Comparison of ENCODE assay signal across 7 mouse cellular contexts in the genomic region with DNA sequence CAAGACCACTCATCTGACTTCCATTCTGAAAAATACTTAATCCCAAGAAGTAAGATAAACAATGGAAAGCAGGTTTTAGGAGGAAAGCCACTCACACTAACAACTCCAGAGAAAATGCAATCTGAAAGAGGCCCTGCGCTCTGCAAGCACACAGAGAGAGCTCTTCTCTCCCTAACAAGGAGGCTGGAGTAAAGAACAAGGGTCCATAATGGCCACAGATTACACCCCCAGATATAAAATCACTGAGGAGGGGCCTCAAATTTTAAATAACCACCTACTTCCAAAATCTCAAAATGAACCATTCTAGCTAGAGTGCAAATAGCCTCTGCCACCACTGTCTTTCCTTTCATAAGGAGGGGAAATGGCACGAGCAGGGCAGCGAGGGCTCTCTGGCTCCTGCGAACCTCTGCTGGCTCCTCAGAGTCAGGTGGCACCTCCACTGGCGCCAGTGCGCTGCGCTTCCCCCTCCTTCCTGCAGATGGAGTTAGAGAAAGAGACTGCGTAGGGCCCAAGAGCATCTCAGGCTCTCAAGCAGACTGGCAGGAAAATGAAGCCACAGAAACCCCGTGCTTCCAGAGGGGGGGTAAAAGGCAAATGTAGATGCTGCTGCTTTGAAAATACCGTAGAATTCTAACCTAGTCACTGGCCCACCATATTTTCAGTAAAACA. TPM values are rescaled to one million over a fixed set of nuclear protein-coding genes. Genes with fewer than 3 reads are reported as not detected.
A peak's percentile ranks its signal among the peaks of the same experiment; 100 is the strongest.
DNase-seq lines count a peak whose midpoint lies in the region; TF ChIP-seq lines count a peak whose summit lies in the region.

No protein-coding gene starts in this region.

- H3K36me3 ChIP-seq in heart, adult 2 months (ENCODE audit: control insufficient read depth, insufficient read depth, low read length): no peaks in the 10 kb centered on the region
- no peaks in the 10 kb centered on the region for H3K36me3 ChIP-seq in midbrain, embryonic 10.5 days

- 0 out of 2 replicates have a peak overlapping the region, but pooled peaks have one; percentile 15 for H3K27ac ChIP-seq in heart, adult 2 months
- no peak overlapping the region for H3K27ac ChIP-seq in midbrain, embryonic 10.5 days (replicated peaks)

- 32% methylated on average over 10 of the region's 10 CpGs for WGBS in heart, adult 2 months
- 33% methylated on average over 10 of the region's 10 CpGs for WGBS in midbrain, embryonic 10.5 days

- H3K4me1 ChIP-seq in heart, adult 2 months (ENCODE audit: control insufficient read depth, insufficient read depth, low read length): no peaks in the 10 kb centered on the region
- peaks cover 24% of the 10 kb centered on the region for H3K4me1 ChIP-seq in midbrain, embryonic 10.5 days

- intact Hi-C loops in heart, adult 2 months (cut with DNase I): loop anchor here (2.0 to 5.0 kb wide), 2 partner anchors 51 to 356 kb away; partner anchors contain the start of gene Bbx
- intact Hi-C loops in left cerebral cortex, postnatal 4 days (cut with DNase I): no loop called here

- H3K9ac ChIP-seq in heart, adult 2 months (ENCODE audit: low read depth, low read length): no peak overlapping the region

- peak; percentile 84 for TF ChIP-seq CTCF in heart, adult 2 months (IDR thresholded peaks at IDR 0.05)

- no peak for TF ChIP-seq POLR2A in heart, adult 2 months (IDR thresholded peaks at IDR 0.05; ENCODE audit: insufficient read depth, low read depth, low read length)

- peak; percentile 53 for DNase-seq in adrenal gland, adult 8-10 months
- peak; percentile 78 for DNase-seq in embryo, embryonic 10 days (ENCODE audit: low spot score)
- peak; percentile 61 to 72 for DNase-seq in heart, adult 2 months
- peak; percentile 69 for DNase-seq in kidney, adult 18-20 months
- DNase-seq in left cerebral cortex, postnatal 4 days: peak; percentile 69
- DNase-seq in midbrain, embryonic 10.5 days (ENCODE audit: low spot score): peak; percentile 62
- DNase-seq in spleen, adult 12 weeks (ENCODE audit: low spot score): peak; percentile 14

- H3K27me3 ChIP-seq in heart, adult 2 months (ENCODE audit: control insufficient read depth, insufficient read depth, low read length): no peaks in the 10 kb centered on the region
- peaks cover 55% of the 10 kb centered on the region for H3K27me3 ChIP-seq in midbrain, embryonic 10.5 days (ENCODE audit: low read depth, poor library complexity, severe bottlenecking)

- TF ChIP-seq EP300 in heart, adult 2 months (IDR thresholded peaks at IDR 0.05; ENCODE audit: insufficient read depth, low read depth, low read length): no peak

- H3K9me3 ChIP-seq in midbrain, embryonic 10.5 days (replicated peaks): no peaks in the 10 kb centered on the region

- peak overlapping the region; percentile 21; the same call in 1 of the 2 replicates for H3K4me3 ChIP-seq in heart, adult 2 months
- H3K4me3 ChIP-seq in midbrain, embryonic 10.5 days: peak overlapping the region; percentile 28

- no peaks in the 10 kb centered on the region for H3K79me2 ChIP-seq in heart, adult 2 months (replicated peaks; ENCODE audit: control insufficient read depth, insufficient read depth, low read length)

RNA-seq across cellular contexts. Expression of gene Bbx, which starts 51.4 kb away (rescaled TPM):
- 10 to 100 TPM; 43.8 to 50.6 (median 46.3) TPM for total RNA-seq in adrenal gland, adult 8-10 months (2022)
- 10 to 100 TPM; 13.4 to 14.7 TPM for total RNA-seq in heart, adult 2 months (2021)
- polyA plus RNA-seq in heart, adult 2 months (2012; rRNA removed): 3.6 and 7.4 TPM in 2 replicates
- 10 to 100 TPM in 1 of 2 experiments, 1 to 10 TPM in 1; 9.1 to 10.3 TPM for total RNA-seq in left cerebral cortex, postnatal 4 days (2021)
- polyA plus RNA-seq in midbrain, embryonic 10.5 days (2016; fragmentation: Nextera tagmentation; extraction: Ambion mirVana): 30.0 and 32.8 TPM in 2 replicates

Comparison
In these comparisons a context has a peak if more than half of its experiments do, and no peak if none do; other contexts are left out.
1. DNase-seq: peak in every context shown above with its lines; median percentile 78 in embryo, embryonic 10 days; 69 in kidney, adult 18-20 months; 69 in left cerebral cortex, postnatal 4 days; 66 in heart, adult 2 months; 62 in midbrain, embryonic 10.5 days; 53 in adrenal gland, adult 8-10 months; 14 in spleen, adult 12 weeks.